Mouse (Mus musculus): ENCODE results near the gene Sowaha.

DNA sequence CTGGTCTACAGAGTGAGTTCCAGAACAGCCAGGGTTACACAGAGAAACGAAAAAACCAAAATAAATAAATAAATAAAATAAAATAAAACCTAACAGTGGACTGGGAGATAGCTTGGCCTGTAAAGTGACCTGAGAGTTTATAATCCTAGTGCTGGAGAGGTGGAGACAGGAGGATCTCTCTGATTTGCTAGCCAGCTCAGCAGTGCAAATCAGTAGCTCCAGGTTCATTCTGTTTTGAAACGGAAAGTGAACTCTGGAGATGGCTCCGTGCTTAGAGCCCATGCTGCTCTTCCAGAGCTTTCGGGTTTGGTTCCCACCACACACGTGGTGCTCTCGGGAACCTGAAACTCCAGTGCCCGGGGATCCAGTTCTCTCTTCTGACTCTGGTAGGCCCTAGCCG is 32.1 kb downstream of the Sowaha start:
- TF ChIP-seq EP300 (IDR thresholded peaks at IDR 0.05; ENCODE audit: low read depth) (no peak), CTCF (IDR thresholded peaks at IDR 0.05; ENCODE audit: low read depth) (no peak)
